Mouse (Mus musculus): ENCODE results near the gene Atf1.

GRCm38 (mm10) chr15:100241780-100242179 lies 14.2 kb downstream of the Atf1 start:
- no peak for TF ChIP-seq CTCF (IDR thresholded peaks at IDR 0.05; ENCODE audit: low read depth, low read length)
- TF ChIP-seq POLR2A (IDR thresholded peaks at IDR 0.05; ENCODE audit: extremely low read depth, insufficient read depth, low read length) = no peak

Measured in liver, adult 2 months (tissue).